Mouse (Mus musculus) thymus, postnatal 25 days (tissue): ENCODE measurements at regions not wholly inside any gene's neighbourhood (a gene's known extent, or its start where the extent isn't known, plus 50 kb on each side); places are given as distances from the start of the nearest gene placed in this dataset.
A peak's percentile ranks its signal among the peaks of the same experiment; 100 is the strongest.

Experiments
- DNase-seq: peaks from one replicate; pipeline ENCODE4 v3.0.0; 2022

DNA sequence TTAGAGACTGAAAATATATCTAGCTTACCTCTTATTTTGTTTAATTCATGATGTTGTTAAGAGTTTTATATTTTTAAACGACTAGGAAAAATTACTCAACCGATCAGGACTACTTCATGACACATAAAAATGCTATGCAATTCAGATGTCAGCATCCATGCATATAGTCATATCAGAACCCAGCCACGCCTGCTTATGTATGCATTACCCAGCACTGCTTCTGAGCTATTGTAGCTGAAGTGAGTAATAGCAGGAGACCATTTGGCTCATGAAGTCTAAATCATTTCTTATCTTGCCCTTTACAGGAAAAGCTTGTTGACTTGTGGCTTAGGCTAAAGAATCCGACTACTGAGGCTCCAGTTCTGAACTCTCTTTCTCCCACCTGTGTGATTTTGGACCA is 395.1 kb upstream of the Klf4 start:
- no peak for DNase-seq

DNA sequence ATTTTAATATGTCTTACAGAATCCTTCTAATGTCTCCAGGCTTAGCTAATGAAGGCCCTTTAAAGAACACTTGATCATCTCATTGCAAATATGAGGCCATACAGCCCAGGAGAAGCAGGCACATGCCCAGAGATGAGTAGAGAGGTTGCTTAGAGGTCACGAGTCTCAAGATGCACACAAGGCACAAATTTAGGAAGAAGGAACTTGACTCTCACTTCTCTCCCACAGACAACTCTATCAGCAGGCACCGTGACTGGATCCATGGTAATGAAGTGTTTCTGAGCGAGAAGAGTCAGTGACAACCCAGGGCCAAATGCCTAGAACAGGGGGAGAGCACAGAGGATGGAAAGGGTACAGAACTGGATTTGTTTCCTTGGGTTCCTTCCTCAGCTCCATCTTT is 392.7 kb upstream of the Klf4 start:
- DNase-seq: no peak

- no peak for DNase-seq
Measured at GRCm38 (mm10) chr4:55921217-55921616, 389.0 kb upstream of the Klf4 start.

GRCm38 (mm10) chr4:55894116-55894885 is 362.0 kb upstream of the Klf4 start:
- DNase-seq: no peak

GRCm38 (mm10) chr4:55891656-55892055 is 359.4 kb upstream of the Klf4 start:
- no peak for DNase-seq

- no peak for DNase-seq
Measured at GRCm38 (mm10) chr4:55887581-55887980, 355.3 kb upstream of the Klf4 start.

- DNase-seq: no peak
Measured at GRCm38 (mm10) chr4:55882541-55882940, 350.3 kb upstream of the Klf4 start.

DNA sequence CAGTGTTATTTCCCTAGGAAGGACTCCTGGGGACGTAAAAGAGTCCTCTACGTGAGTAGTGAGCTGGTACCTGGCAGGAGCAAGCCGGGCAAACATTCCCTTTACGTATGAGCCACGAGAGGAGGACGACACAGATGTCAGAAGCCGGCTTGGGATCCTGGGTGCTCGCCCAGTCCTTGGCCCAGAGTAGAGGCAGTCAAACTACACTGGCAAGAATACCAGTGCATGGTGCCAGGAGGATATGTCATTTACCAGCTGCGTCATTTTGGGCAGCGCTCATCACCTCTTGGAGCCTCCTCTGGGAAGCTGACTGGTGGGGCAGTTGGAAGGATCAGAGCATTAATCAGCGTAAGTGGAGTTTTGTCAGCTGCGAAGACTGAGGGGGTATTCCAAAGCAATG is 343.0 kb upstream of the Klf4 start:
- no peak for DNase-seq

GRCm38 (mm10) chr4:55874875-55875274 is 342.6 kb upstream of the Klf4 start:
- no peak for DNase-seq

- DNase-seq: no peak
Measured at GRCm38 (mm10) chr4:55874276-55874675, 342.0 kb upstream of the Klf4 start.

GRCm38 (mm10) chr4:55860055-55860454 is 327.8 kb upstream of the Klf4 start:
- no peak for DNase-seq

- DNase-seq: no peak
Measured at GRCm38 (mm10) chr4:55859211-55859761, 327.0 kb upstream of the Klf4 start.

- no peak for DNase-seq
Measured at GRCm38 (mm10) chr4:55851430-55851829, 319.2 kb upstream of the Klf4 start.

- no peak for DNase-seq
Measured at GRCm38 (mm10) chr4:55851027-55851426, 318.8 kb upstream of the Klf4 start.

GRCm38 (mm10) chr4:55843727-55844401 is 311.6 kb upstream of the Klf4 start:
- DNase-seq: no peak

DNA sequence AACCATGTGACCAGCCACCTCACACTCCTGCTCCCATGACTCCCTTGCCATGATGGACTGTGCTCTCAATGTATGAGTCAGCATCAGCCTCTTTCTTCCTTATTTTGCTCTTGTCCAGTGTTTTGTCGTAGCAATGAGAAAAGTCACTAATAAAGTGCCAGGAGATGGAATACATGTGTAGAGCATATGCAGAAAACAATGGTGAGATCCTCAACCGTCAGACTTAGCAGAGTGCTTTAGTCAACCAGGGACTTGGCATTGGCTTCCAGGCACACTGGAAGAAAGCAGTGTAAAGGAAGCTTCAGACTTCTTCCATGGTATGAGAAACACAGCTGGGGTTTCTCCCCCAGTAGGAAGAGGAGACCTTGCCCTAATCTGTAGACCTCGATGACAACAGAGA is 306.3 kb upstream of the Klf4 start:
- DNase-seq: no peak

DNA sequence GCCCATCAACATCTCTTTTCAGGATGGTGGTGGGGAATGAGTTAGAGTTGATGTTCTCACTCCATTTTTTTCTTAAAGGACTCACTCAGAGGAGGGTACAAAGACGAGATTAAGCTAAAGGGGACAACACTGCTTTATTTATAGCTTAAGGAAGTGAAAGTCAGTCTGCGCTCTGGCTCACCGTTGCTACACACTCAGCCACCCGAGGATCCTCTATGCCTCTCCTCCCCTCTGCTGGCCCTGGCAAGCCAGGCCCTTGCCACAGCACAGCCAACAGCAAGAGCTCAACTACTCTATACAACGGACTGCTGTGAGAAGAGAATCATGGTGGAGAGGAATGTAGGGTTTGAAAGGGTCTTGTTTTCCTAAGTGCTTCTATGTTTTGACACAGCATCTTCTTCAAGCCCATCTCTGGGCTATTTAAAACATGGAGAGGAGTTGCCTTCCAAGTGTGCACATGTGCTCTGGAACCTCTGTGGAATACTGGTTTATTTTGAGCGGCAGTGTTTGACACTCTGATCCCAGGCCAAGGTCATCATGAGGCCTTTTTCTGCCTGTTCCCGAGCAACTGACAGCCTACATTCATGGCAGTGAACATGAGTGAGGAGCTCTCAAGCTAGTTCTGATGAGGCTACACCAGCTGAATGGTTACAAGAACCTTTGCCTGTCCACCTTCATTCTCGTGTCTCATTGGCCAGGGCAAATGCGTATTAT is 291.9 kb upstream of the Klf4 start:
- DNase-seq: peak; percentile 5

DNA sequence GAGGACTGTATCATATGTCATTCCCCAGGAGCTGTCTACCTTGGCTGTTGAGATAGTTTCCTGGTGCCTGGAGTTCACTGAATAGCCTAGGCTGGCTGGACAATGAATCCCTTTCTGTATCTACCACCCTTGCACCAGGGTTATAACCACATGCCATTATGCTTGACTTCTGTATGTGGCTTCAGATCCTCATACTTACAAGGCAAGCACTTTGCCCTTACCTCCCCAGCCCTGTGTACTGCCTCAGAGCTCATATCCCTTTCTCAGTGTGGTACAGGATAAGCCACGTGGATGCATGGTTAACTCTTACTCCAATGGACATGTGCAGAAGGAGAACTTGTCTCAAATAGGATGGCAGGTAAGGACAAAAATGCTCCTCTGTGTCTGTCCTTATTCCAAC is 291.3 kb upstream of the Klf4 start:
- DNase-seq: no peak

DNA sequence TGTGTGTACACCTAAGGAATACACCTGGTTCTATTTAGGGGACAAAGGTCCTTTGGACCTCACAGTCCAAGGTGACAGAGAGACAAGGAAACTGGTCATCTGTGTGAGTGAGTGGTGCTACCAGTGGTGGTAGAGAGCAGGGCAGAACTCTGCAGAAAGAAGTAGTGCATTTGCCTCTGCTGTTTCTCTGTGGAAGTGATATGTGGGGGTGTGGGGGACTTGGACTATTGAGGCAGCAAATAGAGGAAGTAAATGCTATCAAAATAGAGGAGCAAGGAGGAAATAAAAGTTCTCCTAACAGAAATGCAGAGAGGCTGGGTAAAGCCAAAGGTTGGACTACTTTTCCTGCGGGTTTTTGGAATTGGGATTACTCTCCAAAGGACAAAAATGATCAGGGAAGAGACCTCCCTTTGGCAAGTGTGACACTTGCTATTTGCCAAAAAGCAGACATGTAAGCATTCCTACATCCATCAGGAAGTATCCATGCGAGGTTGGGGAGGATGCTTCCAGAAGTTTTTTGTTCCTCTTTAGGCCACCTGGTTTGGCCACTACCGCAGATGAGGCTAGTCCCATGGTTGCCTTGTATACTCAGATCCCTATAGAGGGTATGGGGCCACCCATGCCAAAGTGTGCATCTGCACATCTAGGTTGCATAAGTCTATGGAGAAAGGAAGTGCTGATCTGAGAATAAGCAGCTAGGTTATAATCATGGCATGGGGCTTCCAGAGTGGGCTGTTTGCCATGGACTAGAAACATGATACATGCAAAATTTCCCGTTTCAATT is 285.0 kb upstream of the Klf4 start:
- DNase-seq: no peak

DNA sequence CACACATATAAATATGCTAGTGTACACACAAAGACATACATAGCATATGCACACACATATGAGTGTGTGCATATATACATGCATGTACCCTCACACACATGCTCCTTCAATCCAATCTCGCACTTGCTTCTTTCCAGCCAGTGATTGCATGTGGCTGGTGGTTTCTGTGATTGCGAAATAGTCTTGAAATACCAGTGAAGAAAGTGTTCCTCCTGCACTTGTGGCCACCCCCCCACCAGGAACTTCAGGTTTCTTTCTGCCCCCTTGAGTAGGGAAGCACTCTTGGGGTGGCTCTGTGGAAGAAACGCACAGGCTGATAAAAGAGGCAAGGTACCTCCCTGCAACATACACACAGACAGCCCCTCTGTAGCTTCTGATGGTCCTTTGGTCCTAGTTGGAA is 283.6 kb upstream of the Klf4 start:
- DNase-seq: no peak

GRCm38 (mm10) chr4:55812846-55813245 is 280.6 kb upstream of the Klf4 start:
- DNase-seq: no peak

DNA sequence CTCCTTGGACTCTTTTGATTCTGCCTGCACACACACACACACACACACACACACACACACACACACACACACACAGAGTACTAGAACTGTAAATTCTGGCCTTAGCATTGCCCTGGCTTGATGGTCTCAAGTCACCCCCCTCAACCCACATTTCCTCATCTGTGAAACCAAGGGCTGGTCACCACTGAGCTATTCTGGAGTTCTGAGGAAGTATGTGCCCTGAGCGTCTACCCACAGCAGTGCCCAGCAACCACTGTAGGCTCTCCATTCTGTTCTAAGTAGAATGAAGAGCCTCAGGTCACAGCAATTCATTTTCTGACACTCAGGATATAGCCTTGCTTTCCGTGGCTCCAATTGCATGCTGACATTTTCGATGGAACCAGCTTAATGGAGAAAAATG is 279.4 kb upstream of the Klf4 start:
- no peak for DNase-seq

- no peak for DNase-seq
Measured at GRCm38 (mm10) chr4:55808501-55808900, 276.2 kb upstream of the Klf4 start.
